Mouse (Mus musculus) hindbrain, embryonic 14.5 days (tissue): ENCODE data around the gene Bola2. TPM values are rescaled to one million over a fixed set of nuclear protein-coding genes. Genes with fewer than 3 reads are reported as not detected.

Experiments
- ATAC-seq: fragments of 200-750 bp; cut with Nextera tagmentation; 2 replicates; pipeline ENCODE4 v1.8.0; 2017; ENCODE audit warnings: moderate number of reproducible peaks, mild to moderate bottlenecking, moderate TSS enrichment, moderate library complexity; ENCODE audit not compliant: low FRiP score
- DNase-seq: peaks from one replicate; pipeline ENCODE4 v3.0.0-alpha.2; 2015; ENCODE audit warnings: low spot score
- H3K27ac ChIP-seq: fragments of 300-500 bp; sonication (generic); 2 replicates; pipeline ENCODE4 v1.5.1; 2014; ENCODE audit warnings: mild to moderate bottlenecking, moderate library complexity
- H3K27me3 ChIP-seq: fragments of 300-500 bp; sonication (generic); 2 replicates; pipeline ENCODE4 v1.6.1; 2014; ENCODE audit warnings: mild to moderate bottlenecking, low read length, mixed read lengths; ENCODE audit not compliant: control insufficient read depth, insufficient read depth
- H3K36me3 ChIP-seq: fragments of 300-500 bp; sonication (generic); replicated peaks from 2 replicates; pipeline ENCODE4 v1.6.1; 2014; ENCODE audit not compliant: control insufficient read depth, insufficient read depth
- H3K4me1 ChIP-seq: fragments of 300-500 bp; sonication (generic); replicated peaks from 2 replicates; pipeline ENCODE4 v1.6.1; 2014; ENCODE audit warnings: antibody characterized with exemption, low read length, mixed read lengths; ENCODE audit not compliant: control insufficient read depth, insufficient read depth
- H3K4me2 ChIP-seq: fragments of 300-500 bp; sonication (generic); replicated peaks from 2 replicates; pipeline ENCODE4 v1.6.1; 2014; ENCODE audit warnings: mild to moderate bottlenecking, moderate library complexity
- H3K4me3 ChIP-seq: fragments of 300-500 bp; sonication (generic); replicated peaks from 2 replicates; pipeline ENCODE4 v1.5.1; 2014; ENCODE audit warnings: mild to moderate bottlenecking, low read length
- H3K9ac ChIP-seq: fragments of 300-500 bp; sonication (generic); 2 replicates; pipeline ENCODE4 v1.6.1; 2014
- H3K9me3 ChIP-seq: fragments of 300-500 bp; sonication (generic); 2 replicates; pipeline ENCODE4 v1.6.1; 2016; ENCODE audit warnings: low read length; ENCODE audit not compliant: control insufficient read depth
- WGBS: fragments of 180-500 bp; shearing (Covaris S2); extraction: QIAGEN DNeasy Blood & Tissue Kit; methylation state at CpG from one replicate; pipeline ENCODE4 v1.1.7; 2014; 5-methylcytosine and 5-hydroxymethylcytosine counted together
- polyA plus RNA-seq: library from polyadenylated mRNA; unstranded; fragments of >200 nt; fragmentation: Nextera tagmentation; extraction: Ambion mirVana; gene quantifications from 2 replicates; pipeline ENCODE4 v1.2.1, GENCODE M21; 2014

Gene Bola2
- polyA plus RNA-seq: 124 and 159 TPM in 2 replicates

- DNase-seq: peak; percentile 31
- 1% methylated on average over 31 of the region's 31 CpGs for WGBS
- peaks cover 17% of the 10 kb centered on the region for H3K4me1 ChIP-seq
Observed at GRCm38 (mm10) chr7:126695210-126695611, at the start of gene Bola2. TSS of gene Bola2 (plus strand) at chr7:126695401.

GRCm38 (mm10) chr7:126645708-126646107, 49.5 kb upstream of the Bola2 start:
- Histone ChIP-seq H3K27me3 (no peaks in the 10 kb centered on the region), H3K4me2 (no peak overlapping the region), H3K9ac (no peak overlapping the region), H3K27ac (no peak overlapping the region), H3K4me3 (no peak overlapping the region), H3K4me1 (peaks cover 5% of the 10 kb centered on the region; the same call in 1 of the 2 replicates), H3K9me3 (no peaks in the 10 kb centered on the region), H3K36me3 (no peaks in the 10 kb centered on the region)
- 66% methylated on average over 5 of the region's 5 CpGs for WGBS
- DNase-seq (no peak), ATAC-seq (no peak)

More at GRCm38 (mm10) chr7:126695210-126695611, at the start of gene Bola2:
- Histone ChIP-seq H3K9me3 (no peaks in the 10 kb centered on the region), H3K4me2 (peak within 1 kb of the TSS; percentile 68), H3K9ac (peak within 1 kb of the TSS; percentile 81), H3K27ac (peak within 1 kb of the TSS; percentile 91), H3K4me3 (peak within 1 kb of the TSS; percentile 67), H3K27me3 (no peaks in the 10 kb centered on the region), H3K36me3 (peaks cover 50% of the 10 kb centered on the region)
- ATAC-seq: peak; percentile 25

GRCm38 (mm10) chr7:126648486-126648885, 46.7 kb upstream of the Bola2 start:
- DNase-seq (no peak), ATAC-seq (no peak)
- H3K9ac ChIP-seq: peak overlapping the region; percentile 51; the same call in 1 of the 2 replicates
- peak overlapping the region; percentile 65 for H3K4me2 ChIP-seq
- H3K9me3 ChIP-seq: no peaks in the 10 kb centered on the region
- H3K36me3 ChIP-seq: no peaks in the 10 kb centered on the region
- no peaks in the 10 kb centered on the region for H3K27me3 ChIP-seq
- H3K4me1 ChIP-seq: peaks cover 5% of the 10 kb centered on the region; the same call in 1 of the 2 replicates
- 0 out of 2 replicates have a peak overlapping the region, but pooled peaks have one; percentile 22 for H3K27ac ChIP-seq
- peak overlapping the region; percentile 39 for H3K4me3 ChIP-seq
- WGBS: 82% methylated on average over 4 of the region's 4 CpGs

- H3K27me3 ChIP-seq: no peaks in the 10 kb centered on the region
- H3K4me1 ChIP-seq: peaks cover 5% of the 10 kb centered on the region; the same call in 1 of the 2 replicates
- H3K9ac ChIP-seq: peak within 1 kb of the TSS; percentile 51
- DNase-seq (peak; percentile 94), ATAC-seq (peak; percentile 98)
- H3K9me3 ChIP-seq: no peaks in the 10 kb centered on the region
- H3K27ac ChIP-seq: peak within 1 kb of the TSS; percentile 84
- peak within 1 kb of the TSS; percentile 39 for H3K4me3 ChIP-seq
- 1% methylated on average over 57 of the region's 57 CpGs for WGBS
- H3K4me2 ChIP-seq: peak within 1 kb of the TSS; percentile 65
- no peaks in the 10 kb centered on the region for H3K36me3 ChIP-seq
Observed at GRCm38 (mm10) chr7:126649231-126650051, 45.8 kb upstream of the Bola2 start, which contains the start of gene Sgf29. TSS of gene Sgf29 (plus strand) at chr7:126649309.

- Histone ChIP-seq H3K27ac (no peak overlapping the region), H3K4me1 (peaks cover 5% of the 10 kb centered on the region; the same call in 1 of the 2 replicates), H3K27me3 (no peaks in the 10 kb centered on the region), H3K36me3 (no peaks in the 10 kb centered on the region), H3K9ac (no peak overlapping the region), H3K4me2 (no peak overlapping the region), H3K4me3 (no peak overlapping the region), H3K9me3 (no peaks in the 10 kb centered on the region)
- 92% methylated on average over 2 of the region's 2 CpGs for WGBS
- ATAC-seq (no peak), DNase-seq (no peak)
Observed at GRCm38 (mm10) chr7:126650852-126651251, 44.3 kb upstream of the Bola2 start.

GRCm38 (mm10) chr7:126653991-126654390, 41.2 kb upstream of the Bola2 start:
- 84% methylated on average over 2 of the region's 2 CpGs for WGBS
- no peak overlapping the region for H3K4me2 ChIP-seq

GRCm38 (mm10) chr7:126655695-126656094, 39.5 kb upstream of the Bola2 start:
- Histone ChIP-seq H3K27me3 (no peaks in the 10 kb centered on the region), H3K4me1 (no peaks in the 10 kb centered on the region), H3K9ac (no peak overlapping the region), H3K4me2 (no peak overlapping the region), H3K4me3 (no peak overlapping the region), H3K9me3 (no peaks in the 10 kb centered on the region), H3K27ac (no peak overlapping the region), H3K36me3 (no peaks in the 10 kb centered on the region)
- no peak for DNase-seq
- ATAC-seq: no peak
- 91% methylated on average over 3 of the region's 3 CpGs for WGBS

More at GRCm38 (mm10) chr7:126653991-126654390, 41.2 kb upstream of the Bola2 start:
- H3K4me3 ChIP-seq: no peak overlapping the region
- H3K9ac ChIP-seq: no peak overlapping the region
- peaks cover 5% of the 10 kb centered on the region; the same call in 1 of the 2 replicates for H3K4me1 ChIP-seq
- ATAC-seq (no peak), DNase-seq (no peak)
- no peaks in the 10 kb centered on the region for H3K36me3 ChIP-seq
- H3K9me3 ChIP-seq: no peaks in the 10 kb centered on the region
- H3K27ac ChIP-seq: no peak overlapping the region
- no peaks in the 10 kb centered on the region for H3K27me3 ChIP-seq

GRCm38 (mm10) chr7:126657522-126657921, 37.7 kb upstream of the Bola2 start:
- no peaks in the 10 kb centered on the region for H3K27me3 ChIP-seq
- no peak overlapping the region for H3K4me2 ChIP-seq
- DNase-seq (no peak), ATAC-seq (no peak)
- H3K27ac ChIP-seq: no peak overlapping the region
- WGBS: 87% methylated on average over 1 of the region's 1 CpGs
- H3K9ac ChIP-seq: no peak overlapping the region
- H3K4me3 ChIP-seq: no peak overlapping the region
- no peaks in the 10 kb centered on the region for H3K4me1 ChIP-seq
- H3K9me3 ChIP-seq: no peaks in the 10 kb centered on the region
- peaks cover 13% of the 10 kb centered on the region; the same call in 1 of the 2 replicates for H3K36me3 ChIP-seq

- no peak overlapping the region for H3K27ac ChIP-seq
- no peaks in the 10 kb centered on the region for H3K9me3 ChIP-seq
- ATAC-seq: no peak
- DNase-seq: no peak
- 89% methylated on average over 3 of the region's 3 CpGs for WGBS
- H3K4me3 ChIP-seq: no peak overlapping the region
- H3K4me1 ChIP-seq: no peaks in the 10 kb centered on the region
- no peaks in the 10 kb centered on the region for H3K27me3 ChIP-seq
- no peak overlapping the region for H3K4me2 ChIP-seq
- H3K9ac ChIP-seq: no peak overlapping the region
- peaks cover 33% of the 10 kb centered on the region for H3K36me3 ChIP-seq
Observed at GRCm38 (mm10) chr7:126659771-126660170, 35.4 kb upstream of the Bola2 start.
